In the genomic region with DNA sequence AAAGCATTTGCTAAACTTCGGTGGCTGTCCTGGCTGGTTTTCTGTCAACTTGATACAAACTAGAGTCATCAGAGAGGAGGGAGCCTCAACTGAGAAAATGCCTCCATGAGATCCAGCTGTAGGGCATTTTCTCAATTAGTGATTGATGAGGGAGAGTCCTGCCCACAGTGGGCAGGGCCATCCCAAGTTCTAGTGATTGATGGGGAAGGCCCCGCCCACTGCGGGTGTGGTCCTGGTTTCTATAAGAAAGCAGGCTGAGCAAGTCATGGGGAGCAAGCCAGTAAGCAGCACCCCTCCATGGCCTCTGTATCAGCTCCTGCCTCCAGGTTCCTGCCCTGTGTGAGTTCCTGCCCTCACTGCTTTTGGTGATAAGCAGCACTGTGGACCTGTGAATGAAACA, we compare ENCODE assay signal across 8 mouse cellular contexts. TPM values are rescaled to one million over a fixed set of nuclear protein-coding genes. Genes with fewer than 3 reads are reported as not detected.
A peak's percentile ranks its signal among the peaks of the same experiment; 100 is the strongest.
DNase-seq lines count a peak whose midpoint lies in the region; ATAC-seq and TF ChIP-seq lines count a peak whose summit lies in the region.
"Not testable (repeated sequence)": the region's sequence is repeated elsewhere in the genome, so short reads cannot be mapped to it uniquely, and the experiment has no call there.

No protein-coding gene starts in this region.

- not testable (repeated sequence) for TF ChIP-seq CTCF in kidney, postnatal 0 days (IDR thresholded peaks at IDR 0.05; ENCODE audit: low read depth)

- not testable (repeated sequence) for ATAC-seq in kidney, postnatal 0 days (replicated peaks; ENCODE audit: low FRiP score, low read depth); limb, embryonic 15.5 days (ENCODE audit: insufficient number of reproducible peaks, low FRiP score, low TSS enrichment, low read depth); midbrain, embryonic 11.5 days (ENCODE audit: low FRiP score)

- intact Hi-C loops in heart, postnatal 14 days (cut with DNase I) = not testable (repeated sequence)

- H3K27ac ChIP-seq in embryonic facial prominence, embryonic 10.5 days (replicated peaks) = peak overlapping the region; percentile 83
- peak overlapping the region; percentile 83 for H3K27ac ChIP-seq in kidney, postnatal 0 days
- peak overlapping the region; percentile 89 for H3K27ac ChIP-seq in limb, embryonic 15.5 days
- not testable (repeated sequence) for H3K27ac ChIP-seq in midbrain, embryonic 11.5 days (ENCODE audit: low read depth, low read length)

- H3K4me2 ChIP-seq in kidney, postnatal 0 days (ENCODE audit: low read length); midbrain, embryonic 11.5 days: not testable (repeated sequence)
- H3K4me2 ChIP-seq in limb, embryonic 15.5 days = peak overlapping the region; percentile 25

- DNase-seq in NIH3T3 (ENCODE audit: low read depth) = peak; percentile 94
- peak; percentile 57 for DNase-seq in embryonic facial prominence, embryonic 10.5 days (ENCODE audit: low spot score)
- peak; percentile 92 for DNase-seq in heart, adult 11 months
- peak; percentile 36 to 42 for DNase-seq in heart, postnatal 14 days
- DNase-seq in kidney, postnatal 0 days (ENCODE audit: low spot score) = not testable (repeated sequence)
- peak; percentile 54 for DNase-seq in midbrain, embryonic 11.5 days (ENCODE audit: low spot score, missing footprints)
- DNase-seq in urinary bladder, postnatal 14 days (ENCODE audit: low spot score) = peak; percentile 37

- WGBS in embryonic facial prominence, embryonic 10.5 days = 35% methylated on average over 3 of the region's 3 CpGs
- 39% methylated on average over 3 of the region's 3 CpGs for WGBS in kidney, postnatal 0 days
- WGBS in limb, embryonic 15.5 days = 25% methylated on average over 3 of the region's 3 CpGs
- WGBS in midbrain, embryonic 11.5 days = 25% methylated on average over 3 of the region's 3 CpGs

- peaks cover 12% of the 10 kb centered on the region for H3K27me3 ChIP-seq in embryonic facial prominence, embryonic 10.5 days (replicated peaks; ENCODE audit: low read depth, poor library complexity, severe bottlenecking)
- H3K27me3 ChIP-seq in kidney, postnatal 0 days (ENCODE audit: insufficient read depth, low read length); limb, embryonic 15.5 days; midbrain, embryonic 11.5 days (ENCODE audit: control insufficient read depth, insufficient read depth, low read length): not testable (repeated sequence)

- H3K4me3 ChIP-seq in embryonic facial prominence, embryonic 10.5 days = peak overlapping the region; percentile 37
- H3K4me3 ChIP-seq in kidney, postnatal 0 days (replicated peaks; ENCODE audit: low read depth, low read length); limb, embryonic 15.5 days; midbrain, embryonic 11.5 days (ENCODE audit: low read depth, low read length): not testable (repeated sequence)

- peaks cover 60% of the 10 kb centered on the region for H3K4me1 ChIP-seq in embryonic facial prominence, embryonic 10.5 days
- H3K4me1 ChIP-seq in kidney, postnatal 0 days (replicated peaks; ENCODE audit: insufficient read depth, low read length) = peaks cover 16% of the 10 kb centered on the region; the same call in 1 of the 2 replicates
- peaks cover 50% of the 10 kb centered on the region for H3K4me1 ChIP-seq in limb, embryonic 15.5 days
- H3K4me1 ChIP-seq in midbrain, embryonic 11.5 days (ENCODE audit: control insufficient read depth, insufficient read depth, low read length) = not testable (repeated sequence)

- 0 out of 2 replicates have a peak overlapping the region, but pooled peaks have one; percentile 35 for H3K9ac ChIP-seq in kidney, postnatal 0 days (ENCODE audit: low read depth, low read length)
- H3K9ac ChIP-seq in limb, embryonic 15.5 days; midbrain, embryonic 11.5 days (ENCODE audit: low read length): not testable (repeated sequence)

- not testable (repeated sequence) for H3K36me3 ChIP-seq in embryonic facial prominence, embryonic 10.5 days (replicated peaks); kidney, postnatal 0 days (ENCODE audit: insufficient read depth, low read length); limb, embryonic 15.5 days; midbrain, embryonic 11.5 days (ENCODE audit: control insufficient read depth, insufficient read depth, low read length)

- H3K9me3 ChIP-seq in embryonic facial prominence, embryonic 10.5 days; kidney, postnatal 0 days (replicated peaks; ENCODE audit: low read length); limb, embryonic 15.5 days; midbrain, embryonic 11.5 days (ENCODE audit: control insufficient read depth, low read length): not testable (repeated sequence)

RNA-seq across cellular contexts. Expression of a gene that starts 11.6 kb away (rescaled TPM):
- polyA plus RNA-seq in embryonic facial prominence, embryonic 10.5 days (2016; fragmentation: Nextera tagmentation; extraction: Ambion mirVana) = 99.7 and 103 TPM in 2 replicates
- 100 to 1,000 TPM; 140 to 145 TPM for total RNA-seq in heart, postnatal 14 days (2021)
- 187 and 202 TPM in 2 replicates for polyA plus RNA-seq in kidney, postnatal 0 days (2015; fragmentation: Nextera tagmentation; extraction: Ambion mirVana)
- polyA plus RNA-seq in limb, embryonic 15.5 days (2015; fragmentation: Nextera tagmentation; extraction: Ambion mirVana) = 91.0 and 99.0 TPM in 2 replicates
- polyA plus RNA-seq in midbrain, embryonic 11.5 days (2014; fragmentation: Nextera tagmentation; extraction: Ambion mirVana) = 117 and 121 TPM in 2 replicates

RNA-seq across cellular contexts. Expression of a gene that starts 11.8 kb away (rescaled TPM):
- 79.0 and 80.9 TPM in 2 replicates for polyA plus RNA-seq in embryonic facial prominence, embryonic 10.5 days (2016; fragmentation: Nextera tagmentation; extraction: Ambion mirVana)
- total RNA-seq in heart, postnatal 14 days (2021) = 10 to 100 TPM; 15.6 to 16.9 TPM
- 27.2 and 27.7 TPM in 2 replicates for polyA plus RNA-seq in kidney, postnatal 0 days (2015; fragmentation: Nextera tagmentation; extraction: Ambion mirVana)
- polyA plus RNA-seq in limb, embryonic 15.5 days (2015; fragmentation: Nextera tagmentation; extraction: Ambion mirVana) = 38.4 and 45.9 TPM in 2 replicates
- 49.6 and 55.2 TPM in 2 replicates for polyA plus RNA-seq in midbrain, embryonic 11.5 days (2014; fragmentation: Nextera tagmentation; extraction: Ambion mirVana)

RNA-seq across cellular contexts. Expression of a gene that starts 16.2 kb away (rescaled TPM):
- 72.7 and 83.3 TPM in 2 replicates for polyA plus RNA-seq in embryonic facial prominence, embryonic 10.5 days (2016; fragmentation: Nextera tagmentation; extraction: Ambion mirVana)
- 10 to 100 TPM; 10.5 to 12.5 TPM for total RNA-seq in heart, postnatal 14 days (2021)
- polyA plus RNA-seq in kidney, postnatal 0 days (2015; fragmentation: Nextera tagmentation; extraction: Ambion mirVana) = 37.3 and 40.4 TPM in 2 replicates
- polyA plus RNA-seq in limb, embryonic 15.5 days (2015; fragmentation: Nextera tagmentation; extraction: Ambion mirVana) = 202 and 204 TPM in 2 replicates
- polyA plus RNA-seq in midbrain, embryonic 11.5 days (2014; fragmentation: Nextera tagmentation; extraction: Ambion mirVana) = 9.9 and 10.9 TPM in 2 replicates

RNA-seq across cellular contexts. Expression of a gene that starts 48.3 kb away (rescaled TPM):
- 0.58 and 0.83 TPM in 2 replicates for polyA plus RNA-seq in embryonic facial prominence, embryonic 10.5 days (2016; fragmentation: Nextera tagmentation; extraction: Ambion mirVana)
- total RNA-seq in heart, postnatal 14 days (2021) = 1 to 10 TPM; 2.3 to 6.4 TPM
- polyA plus RNA-seq in kidney, postnatal 0 days (2015; fragmentation: Nextera tagmentation; extraction: Ambion mirVana) = 2.1 and 2.4 TPM in 2 replicates
- polyA plus RNA-seq in limb, embryonic 15.5 days (2015; fragmentation: Nextera tagmentation; extraction: Ambion mirVana) = 5.5 and 8.3 TPM in 2 replicates
- polyA plus RNA-seq in midbrain, embryonic 11.5 days (2014; fragmentation: Nextera tagmentation; extraction: Ambion mirVana) = 1.3 TPM in 2 replicates

RNA-seq across cellular contexts. Expression of a gene that starts 48.5 kb away (rescaled TPM):
- polyA plus RNA-seq in embryonic facial prominence, embryonic 10.5 days (2016; fragmentation: Nextera tagmentation; extraction: Ambion mirVana) = 3.6 and 4.0 TPM in 2 replicates
- 1 to 10 TPM; 4.7 to 5.7 TPM for total RNA-seq in heart, postnatal 14 days (2021)
- 5.4 TPM in 2 replicates for polyA plus RNA-seq in kidney, postnatal 0 days (2015; fragmentation: Nextera tagmentation; extraction: Ambion mirVana)
- 9.0 and 9.3 TPM in 2 replicates for polyA plus RNA-seq in limb, embryonic 15.5 days (2015; fragmentation: Nextera tagmentation; extraction: Ambion mirVana)
- 3.3 TPM in 2 replicates for polyA plus RNA-seq in midbrain, embryonic 11.5 days (2014; fragmentation: Nextera tagmentation; extraction: Ambion mirVana)
